Mouse (Mus musculus): ENCODE results near the gene Vsig10. TPM values are rescaled to one million over a fixed set of nuclear protein-coding genes. Genes with fewer than 3 reads are reported as not detected.

The Vsig10 gene
- total and polyA plus RNA-seq, 3 experiments = 0.02 to 0.05 TPM; not detected in 1

- Histone ChIP-seq H3K4me3 (ENCODE audit: low read depth, low read length) (no peak overlapping the region), H3K36me3 (replicated peaks) (no peaks in the 10 kb centered on the region), H3K4me1 (ENCODE audit: insufficient read depth, low read depth, low read length) (no peaks in the 10 kb centered on the region), H3K9me3 (replicated peaks) (peaks cover 9% of the 10 kb centered on the region), H3K27me3 (ENCODE audit: insufficient read depth, low read length) (peaks cover 4% of the 10 kb centered on the region; the same call in 1 of the 2 replicates)
- ATAC-seq (ENCODE audit: extremely low read depth, insufficient number of reproducible peaks, low FRiP score, poor library complexity, severe bottlenecking) = no peak
- TF ChIP-seq TAL1 (conservative IDR thresholded peaks at IDR 0.05; ENCODE audit: low read depth, low read length) (no peak), GATA1 (IDR thresholded peaks at IDR 0.05; ENCODE audit: borderline replicate concordance, low read length) (no peak), GATA2 (IDR thresholded peaks at IDR 0.05; ENCODE audit: borderline replicate concordance, low read depth, low read length) (no peak), CTCF (IDR thresholded peaks at IDR 0.05; ENCODE audit: low read depth, low read length) (no peak), POLR2AphosphoS5 (IDR thresholded peaks at IDR 0.05; ENCODE audit: insufficient replicate concordance, low read depth, low read length) (no peak)
- DNase-seq (ENCODE audit: low spot score) = no peak
These were observed 4.9 kb downstream of the Vsig10 start for GRCm38 (mm10) chr5:117323751-117324150.

- no peak for TF ChIP-seq POLR2AphosphoS5 (IDR thresholded peaks at IDR 0.05; ENCODE audit: insufficient replicate concordance, low read depth, low read length)
- H3K4me3 ChIP-seq (ENCODE audit: low read depth, low read length) = no peak overlapping the region
These were observed 7.5 kb downstream of the Vsig10 start for GRCm38 (mm10) chr5:117326408-117326807.

GRCm38 (mm10) chr5:117330457-117330856, 11.6 kb downstream of the Vsig10 start:
- DNase-seq (ENCODE audit: low spot score) = no peak
- H3K27me3 ChIP-seq (ENCODE audit: insufficient read depth, low read length) = peaks cover 10% of the 10 kb centered on the region; the same call in 1 of the 2 replicates
- peaks cover 6% of the 10 kb centered on the region for H3K9me3 ChIP-seq (replicated peaks)

More at GRCm38 (mm10) chr5:117326408-117326807, 7.5 kb downstream of the Vsig10 start:
- Histone ChIP-seq H3K4me1 (ENCODE audit: insufficient read depth, low read depth, low read length) (no peaks in the 10 kb centered on the region), H3K27me3 (ENCODE audit: insufficient read depth, low read length) (peaks cover 2% of the 10 kb centered on the region; the same call in 1 of the 2 replicates), H3K36me3 (replicated peaks) (no peaks in the 10 kb centered on the region), H3K9me3 (replicated peaks) (no peaks in the 10 kb centered on the region)
- ATAC-seq (ENCODE audit: extremely low read depth, insufficient number of reproducible peaks, low FRiP score, poor library complexity, severe bottlenecking) = no peak
- no peak for DNase-seq (ENCODE audit: low spot score)

GRCm38 (mm10) chr5:117337999-117338398, 19.1 kb downstream of the Vsig10 start:
- peaks cover 8% of the 10 kb centered on the region; the same call in 1 of the 2 replicates for H3K27me3 ChIP-seq (ENCODE audit: insufficient read depth, low read length)
- H3K4me1 ChIP-seq (ENCODE audit: insufficient read depth, low read depth, low read length) = no peaks in the 10 kb centered on the region
- DNase-seq (ENCODE audit: low spot score) = no peak
- H3K36me3 ChIP-seq (replicated peaks) = no peaks in the 10 kb centered on the region
- H3K4me3 ChIP-seq (ENCODE audit: low read depth, low read length) = no peak overlapping the region
- TF ChIP-seq POLR2AphosphoS5 (IDR thresholded peaks at IDR 0.05; ENCODE audit: insufficient replicate concordance, low read depth, low read length) = no peak
- TF ChIP-seq GATA1 (IDR thresholded peaks at IDR 0.05; ENCODE audit: borderline replicate concordance, low read length) = no peak
- TF ChIP-seq TAL1 (conservative IDR thresholded peaks at IDR 0.05; ENCODE audit: low read depth, low read length) = no peak
- no peak for TF ChIP-seq GATA2 (IDR thresholded peaks at IDR 0.05; ENCODE audit: borderline replicate concordance, low read depth, low read length)
- no peak for TF ChIP-seq CTCF (IDR thresholded peaks at IDR 0.05; ENCODE audit: low read depth, low read length)
- peaks cover 11% of the 10 kb centered on the region for H3K9me3 ChIP-seq (replicated peaks)
- no peak for ATAC-seq (ENCODE audit: extremely low read depth, insufficient number of reproducible peaks, low FRiP score, poor library complexity, severe bottlenecking)

More at GRCm38 (mm10) chr5:117330457-117330856, 11.6 kb downstream of the Vsig10 start:
- Histone ChIP-seq H3K36me3 (replicated peaks) (no peaks in the 10 kb centered on the region), H3K4me1 (ENCODE audit: insufficient read depth, low read depth, low read length) (no peaks in the 10 kb centered on the region), H3K4me3 (ENCODE audit: low read depth, low read length) (no peak overlapping the region)
- ATAC-seq (ENCODE audit: extremely low read depth, insufficient number of reproducible peaks, low FRiP score, poor library complexity, severe bottlenecking) = no peak
- TF ChIP-seq GATA2 (IDR thresholded peaks at IDR 0.05; ENCODE audit: borderline replicate concordance, low read depth, low read length) (no peak), TAL1 (conservative IDR thresholded peaks at IDR 0.05; ENCODE audit: low read depth, low read length) (no peak), GATA1 (IDR thresholded peaks at IDR 0.05; ENCODE audit: borderline replicate concordance, low read length) (no peak), POLR2AphosphoS5 (IDR thresholded peaks at IDR 0.05; ENCODE audit: insufficient replicate concordance, low read depth, low read length) (no peak), CTCF (IDR thresholded peaks at IDR 0.05; ENCODE audit: low read depth, low read length) (no peak)

GRCm38 (mm10) chr5:117338503-117338902, 19.6 kb downstream of the Vsig10 start:
- H3K9me3 ChIP-seq (replicated peaks) = peaks cover 11% of the 10 kb centered on the region
- no peaks in the 10 kb centered on the region for H3K4me1 ChIP-seq (ENCODE audit: insufficient read depth, low read depth, low read length)
- no peak for TF ChIP-seq CTCF (IDR thresholded peaks at IDR 0.05; ENCODE audit: low read depth, low read length)
- TF ChIP-seq GATA1 (IDR thresholded peaks at IDR 0.05; ENCODE audit: borderline replicate concordance, low read length) = no peak
- TF ChIP-seq TAL1 (conservative IDR thresholded peaks at IDR 0.05; ENCODE audit: low read depth, low read length) = no peak
- no peak for TF ChIP-seq POLR2AphosphoS5 (IDR thresholded peaks at IDR 0.05; ENCODE audit: insufficient replicate concordance, low read depth, low read length)
- no peak for TF ChIP-seq GATA2 (IDR thresholded peaks at IDR 0.05; ENCODE audit: borderline replicate concordance, low read depth, low read length)
- H3K4me3 ChIP-seq (ENCODE audit: low read depth, low read length) = no peak overlapping the region
- H3K27me3 ChIP-seq (ENCODE audit: insufficient read depth, low read length) = peaks cover 8% of the 10 kb centered on the region; the same call in 1 of the 2 replicates
- H3K36me3 ChIP-seq (replicated peaks) = no peaks in the 10 kb centered on the region
- DNase-seq (ENCODE audit: low spot score) (no peak), ATAC-seq (ENCODE audit: extremely low read depth, insufficient number of reproducible peaks, low FRiP score, poor library complexity, severe bottlenecking) (no peak)

GRCm38 (mm10) chr5:117340081-117340480, 21.2 kb downstream of the Vsig10 start:
- H3K4me3 ChIP-seq (ENCODE audit: low read depth, low read length) = no peak overlapping the region
- no peaks in the 10 kb centered on the region for H3K4me1 ChIP-seq (ENCODE audit: insufficient read depth, low read depth, low read length)
- peaks cover 5% of the 10 kb centered on the region; the same call in 1 of the 2 replicates for H3K27me3 ChIP-seq (ENCODE audit: insufficient read depth, low read length)
- peaks cover 5% of the 10 kb centered on the region; the same call in 1 of the 2 replicates for H3K9me3 ChIP-seq (replicated peaks)
- no peaks in the 10 kb centered on the region for H3K36me3 ChIP-seq (replicated peaks)
- ATAC-seq (ENCODE audit: extremely low read depth, insufficient number of reproducible peaks, low FRiP score, poor library complexity, severe bottlenecking) (no peak), DNase-seq (ENCODE audit: low spot score) (no peak)
- TF ChIP-seq GATA2 (IDR thresholded peaks at IDR 0.05; ENCODE audit: borderline replicate concordance, low read depth, low read length) = no peak
- no peak for TF ChIP-seq GATA1 (IDR thresholded peaks at IDR 0.05; ENCODE audit: borderline replicate concordance, low read length)
- no peak for TF ChIP-seq TAL1 (conservative IDR thresholded peaks at IDR 0.05; ENCODE audit: low read depth, low read length)
- TF ChIP-seq POLR2AphosphoS5 (IDR thresholded peaks at IDR 0.05; ENCODE audit: insufficient replicate concordance, low read depth, low read length) = no peak
- TF ChIP-seq CTCF (IDR thresholded peaks at IDR 0.05; ENCODE audit: low read depth, low read length) = no peak

All from G1E (cell line).